Mouse (Mus musculus) testis, adult 2 months (tissue): ENCODE measurements around the gene Lin52. TPM values are rescaled to one million over a fixed set of nuclear protein-coding genes. Genes with fewer than 3 reads are reported as not detected.

ENCODE experiments used
- H3K27ac ChIP-seq: fragments of 200-500 bp; 2 replicates; pipeline ENCODE4 v1.5.1; 2012; ENCODE audit warnings: low read depth, low read length; ENCODE audit not compliant: control insufficient read depth, insufficient read depth
- H3K27me3 ChIP-seq: fragments of 200-500 bp; 2 replicates; pipeline ENCODE4 v1.6.1; 2012; ENCODE audit warnings: mild to moderate bottlenecking, low read length, moderate library complexity; ENCODE audit not compliant: control insufficient read depth, insufficient read depth
- H3K36me3 ChIP-seq: fragments of 200-500 bp; 2 replicates; pipeline ENCODE4 v1.6.1; 2012; ENCODE audit warnings: mild to moderate bottlenecking, low read length; ENCODE audit not compliant: control insufficient read depth, insufficient read depth
- H3K4me1 ChIP-seq: fragments of 200-500 bp; 2 replicates; pipeline ENCODE4 v1.6.1; 2012; ENCODE audit warnings: low read length; ENCODE audit not compliant: control insufficient read depth, insufficient read depth
- H3K4me3 ChIP-seq: fragments of 200-500 bp; 2 replicates; pipeline ENCODE4 v1.5.1; 2012; ENCODE audit warnings: low read depth, mild to moderate bottlenecking, low read length, moderate library complexity, mixed read lengths; ENCODE audit not compliant: control insufficient read depth
- CTCF ChIP-seq: fragments of 200-500 bp; IDR thresholded peaks from 2 replicates; pipeline ENCODE4 v1.5.1; 2012; ENCODE audit warnings: low read depth, mild to moderate bottlenecking, inconsistent platforms, low read length, moderate library complexity; ENCODE audit not compliant: control insufficient read depth, insufficient read depth, insufficient replicate concordance
- POLR2A ChIP-seq: fragments of 200-500 bp; IDR thresholded peaks from 2 replicates; pipeline ENCODE4 v1.6.1; 2012; ENCODE audit warnings: low read depth, mild to moderate bottlenecking, inconsistent platforms, low read length, moderate library complexity; ENCODE audit not compliant: control insufficient read depth
- polyA plus RNA-seq: library from polyadenylated mRNA; depleted of rRNA; stranded (reverse); fragments of >200 nt; gene quantifications from 2 replicates; pipeline ENCODE4 v1.2.3, GENCODE M21; 2012

Lin52 gene
- polyA plus RNA-seq, 1 experiment: 26.5 TPM

DNA sequence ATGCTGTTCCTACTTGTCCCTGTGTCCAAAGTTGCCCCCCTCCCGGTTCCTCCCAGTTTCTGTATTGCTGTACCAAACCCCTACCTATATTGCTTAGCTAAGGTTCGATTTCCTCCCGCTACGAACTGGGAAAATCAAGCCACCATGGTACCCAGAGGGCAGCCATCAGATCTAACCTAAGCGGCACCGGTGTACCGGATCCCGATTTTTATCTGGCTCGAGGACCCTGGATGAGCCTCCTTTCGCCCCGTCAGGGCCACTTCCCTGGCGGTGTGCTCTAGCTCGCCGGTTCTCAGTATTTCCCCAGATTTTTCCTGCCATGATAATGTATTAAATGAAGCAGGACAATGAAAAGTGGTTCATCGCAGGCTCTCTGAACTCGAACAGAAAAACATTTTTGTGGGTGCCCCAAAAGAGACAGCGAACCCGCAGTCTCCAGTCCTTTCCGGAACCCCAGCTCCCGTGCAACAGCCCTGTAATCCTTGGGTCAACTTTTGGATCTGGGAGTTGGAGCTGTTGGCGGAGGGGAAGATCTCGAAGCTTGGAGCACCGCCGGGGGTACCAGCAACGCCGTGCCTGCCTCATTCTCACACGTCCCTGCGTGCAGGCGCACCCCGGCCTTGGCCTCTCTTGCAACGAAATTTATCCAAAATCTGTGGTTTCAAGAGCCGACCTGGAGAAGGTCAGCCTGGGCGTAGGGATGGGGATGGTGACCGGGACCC is 119.6 kb downstream of the Lin52 start:
- H3K27me3 ChIP-seq: peaks cover 8% of the 10 kb centered on the region
- no peak overlapping the region for H3K4me3 ChIP-seq
- TF ChIP-seq POLR2A (no peak), CTCF (no peak)
- H3K4me1 ChIP-seq: peaks cover 14% of the 10 kb centered on the region
- H3K36me3 ChIP-seq: no peaks in the 10 kb centered on the region
- H3K27ac ChIP-seq: no peak overlapping the region

DNA sequence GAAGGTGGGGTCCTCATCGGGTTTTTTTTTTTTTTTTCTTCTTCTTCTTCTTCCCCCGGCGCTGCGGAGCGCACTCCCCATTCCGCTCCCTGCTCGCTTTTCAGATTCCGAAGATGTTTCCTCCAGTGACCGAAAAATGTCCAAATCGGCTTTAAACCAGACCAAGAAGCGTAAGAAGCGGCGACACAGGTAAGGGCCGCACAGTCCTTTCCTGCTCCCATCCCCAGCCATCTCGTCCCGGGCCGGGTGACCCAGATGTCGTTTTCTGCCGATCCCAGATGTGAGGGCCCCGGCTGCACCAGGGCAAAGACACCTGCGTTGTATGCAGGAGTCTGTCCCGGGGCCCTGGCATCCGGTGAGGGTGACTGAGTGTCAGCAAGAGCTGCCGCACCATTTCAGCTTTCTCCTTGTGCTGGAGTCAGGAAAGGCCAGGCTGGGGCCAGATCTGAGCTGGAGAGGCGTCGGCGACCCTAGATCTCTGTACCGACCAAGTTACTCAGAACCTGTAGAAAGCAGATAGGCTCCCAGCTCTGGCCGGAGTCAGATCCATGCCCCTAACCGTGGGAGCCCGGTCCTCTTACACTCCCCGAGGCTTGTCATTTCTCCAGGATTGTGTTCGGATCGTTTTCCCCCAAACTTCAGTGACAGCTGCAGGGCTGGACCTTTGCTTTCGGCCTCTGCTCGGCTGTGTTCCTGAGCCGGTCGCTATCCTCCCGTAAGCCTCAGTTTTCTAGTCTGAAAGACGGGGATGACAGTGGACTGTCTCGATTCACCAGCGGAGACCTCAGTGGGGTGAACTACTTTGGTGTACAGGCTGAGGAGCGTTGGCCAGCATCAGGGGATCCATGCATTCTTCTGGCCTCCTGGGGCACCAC is 120.5 kb downstream of the Lin52 start:
- peaks cover 14% of the 10 kb centered on the region for H3K4me1 ChIP-seq
- no peaks in the 10 kb centered on the region for H3K36me3 ChIP-seq
- H3K27me3 ChIP-seq: peaks cover 8% of the 10 kb centered on the region
- TF ChIP-seq CTCF (no peak), POLR2A (no peak)
- H3K4me3 ChIP-seq: no peak overlapping the region
- H3K27ac ChIP-seq: no peak overlapping the region

DNA sequence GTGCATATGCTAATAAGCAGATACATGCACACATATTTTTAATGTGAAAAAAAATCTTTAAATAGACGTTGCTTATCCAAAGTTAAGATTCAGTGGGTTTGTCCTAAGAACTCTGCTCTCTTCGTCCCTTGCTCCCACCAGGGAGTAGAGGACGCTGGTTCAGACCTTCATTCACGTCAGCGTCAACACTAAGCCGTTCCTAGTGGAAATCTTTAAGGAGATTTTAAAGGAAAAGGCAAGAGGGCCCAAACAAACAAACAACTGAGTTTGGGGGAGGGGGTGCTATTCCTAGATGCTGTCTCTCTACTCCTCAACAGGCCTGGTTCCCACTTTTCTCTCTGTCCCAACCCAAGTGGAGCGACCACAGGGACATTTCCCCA is 121.1 kb downstream of the Lin52 start:
- Histone ChIP-seq H3K4me3 (no peak overlapping the region), H3K4me1 (peaks cover 14% of the 10 kb centered on the region), H3K27ac (no peak overlapping the region), H3K27me3 (peaks cover 8% of the 10 kb centered on the region), H3K36me3 (no peaks in the 10 kb centered on the region)
- TF ChIP-seq CTCF: no peak
- no peak for TF ChIP-seq POLR2A

DNA sequence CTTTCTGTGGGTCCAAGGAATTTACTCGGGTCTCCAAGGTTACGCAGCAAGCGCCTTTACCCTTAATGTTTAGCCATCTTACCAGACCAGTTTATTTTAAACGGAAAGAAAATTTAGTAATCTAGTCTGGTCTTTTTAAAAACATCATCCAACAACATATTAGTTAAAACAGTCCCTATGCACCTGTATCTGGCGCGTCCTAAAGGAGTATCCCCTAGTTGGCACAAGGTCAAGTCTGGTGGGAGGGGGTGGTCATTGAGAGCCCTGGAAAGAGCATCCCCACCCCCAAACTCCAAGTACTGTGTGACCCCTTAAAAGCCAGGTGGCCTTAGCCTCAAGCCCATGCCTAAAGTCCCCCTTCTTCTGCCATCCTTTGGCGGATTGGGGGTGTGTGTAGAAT is 121.9 kb downstream of the Lin52 start:
- peaks cover 8% of the 10 kb centered on the region for H3K27me3 ChIP-seq
- no peak for TF ChIP-seq POLR2A
- TF ChIP-seq CTCF: no peak
- no peak overlapping the region for H3K4me3 ChIP-seq
- no peak overlapping the region for H3K27ac ChIP-seq
- H3K36me3 ChIP-seq: no peaks in the 10 kb centered on the region
- H3K4me1 ChIP-seq: peaks cover 14% of the 10 kb centered on the region

DNA sequence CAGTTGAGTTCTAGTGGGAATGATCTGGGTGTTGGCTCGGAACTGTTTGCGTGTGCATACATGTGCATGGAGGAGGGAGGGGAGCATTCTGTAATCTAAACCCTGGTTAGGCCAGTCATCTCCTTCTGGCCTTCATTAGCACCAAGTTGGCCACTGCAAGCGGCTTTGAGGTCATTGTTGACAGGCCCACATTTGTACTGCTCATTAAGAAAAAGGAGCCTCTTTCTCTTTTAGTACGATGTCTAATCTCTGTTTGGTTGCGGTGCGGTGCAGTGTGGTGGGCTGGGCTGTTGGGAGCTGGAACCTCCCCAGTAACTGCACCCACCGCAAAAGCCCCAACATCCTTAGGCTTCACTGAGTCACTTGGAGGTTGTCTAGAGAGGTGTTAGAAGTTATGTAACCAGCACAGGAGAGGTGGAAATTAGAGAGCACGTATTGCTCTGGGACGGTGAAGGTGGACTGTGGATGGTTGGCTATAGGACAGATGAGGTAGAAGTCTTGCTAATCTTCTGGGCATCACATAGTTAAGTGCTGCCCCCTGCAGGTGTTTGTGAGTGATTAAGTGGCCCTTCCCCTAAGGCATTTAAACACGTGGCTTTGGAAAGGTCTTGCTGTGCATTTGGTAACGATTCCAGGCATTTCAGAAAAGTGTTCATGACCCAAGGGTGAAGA is 126.7 kb downstream of the Lin52 start:
- no peaks in the 10 kb centered on the region for H3K36me3 ChIP-seq
- H3K4me3 ChIP-seq: no peak overlapping the region
- no peaks in the 10 kb centered on the region for H3K4me1 ChIP-seq
- H3K27ac ChIP-seq: no peak overlapping the region
- H3K27me3 ChIP-seq: no peaks in the 10 kb centered on the region
- TF ChIP-seq POLR2A: no peak
- no peak for TF ChIP-seq CTCF

DNA sequence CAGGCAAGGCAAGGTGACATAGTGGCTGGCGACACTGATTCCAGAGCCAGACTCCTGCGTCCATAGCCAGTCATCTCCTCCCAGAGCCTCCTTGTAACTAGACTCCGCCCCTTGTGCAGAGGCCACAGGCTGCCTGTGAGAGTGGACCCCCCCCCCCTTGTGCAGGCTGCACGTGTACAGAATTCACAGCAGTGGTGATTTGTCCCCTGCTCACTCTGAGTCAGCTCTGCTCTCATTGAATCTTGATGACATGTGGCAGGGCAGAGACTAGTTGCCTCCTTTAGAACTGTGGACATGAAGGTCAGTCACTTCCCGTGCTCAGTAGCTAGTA is 127.2 kb downstream of the Lin52 start:
- H3K27me3 ChIP-seq: no peaks in the 10 kb centered on the region

DNA sequence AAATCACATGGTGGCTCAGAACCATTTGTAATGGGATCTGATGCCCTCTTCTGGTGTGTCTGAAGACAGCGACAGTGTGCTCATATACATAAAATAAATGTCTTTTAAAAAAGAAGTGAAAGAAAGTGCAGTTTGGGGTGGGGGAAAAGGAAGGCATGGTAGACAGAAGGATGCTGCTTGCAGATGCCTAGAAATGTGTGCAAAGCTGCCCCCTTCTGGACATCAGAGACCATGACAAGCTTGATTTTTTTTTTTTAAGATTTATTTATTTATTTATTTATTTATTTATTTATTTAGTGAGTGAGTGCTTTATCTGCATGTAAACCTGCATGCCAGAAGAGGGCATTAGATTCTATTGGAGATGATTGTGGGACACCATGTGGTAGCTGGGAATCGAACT is 130.1 kb downstream of the Lin52 start:
- Histone ChIP-seq H3K36me3 (no peaks in the 10 kb centered on the region), H3K4me3 (no peak overlapping the region), H3K27ac (no peak overlapping the region), H3K27me3 (no peaks in the 10 kb centered on the region), H3K4me1 (no peaks in the 10 kb centered on the region)
- TF ChIP-seq POLR2A (no peak), CTCF (no peak)

More for the DNA sequence above, 127.2 kb downstream of the Lin52 start:
- Histone ChIP-seq H3K4me3 (no peak overlapping the region), H3K4me1 (no peaks in the 10 kb centered on the region), H3K27ac (no peak overlapping the region), H3K36me3 (no peaks in the 10 kb centered on the region)
- no peak for TF ChIP-seq POLR2A
- TF ChIP-seq CTCF: no peak
